Mouse (Mus musculus): Measurements from ENCODE around the gene Dusp15. TPM values are rescaled to one million over a fixed set of nuclear protein-coding genes. Genes with fewer than 3 reads are reported as not detected.

Gene Dusp15
- total RNA-seq, 1 experiment from 2014 or later: not detected

- no peak for ATAC-seq (replicated peaks; ENCODE audit: insufficient number of reproducible peaks, low FRiP score, low TSS enrichment, poor library complexity, severe bottlenecking)
These were observed 40.5 kb downstream of the Dusp15 start, which contains the start of gene Mylk2 for GRCm38 (mm10) chr2:152911031-152911430. Gene Mylk2 (plus strand): TSS chr2:152911352.

GRCm38 (mm10) chr2:152909848-152910247, 41.6 kb downstream of the Dusp15 start:
- no peak for ATAC-seq (replicated peaks; ENCODE audit: insufficient number of reproducible peaks, low FRiP score, low TSS enrichment, poor library complexity, severe bottlenecking)

DNA sequence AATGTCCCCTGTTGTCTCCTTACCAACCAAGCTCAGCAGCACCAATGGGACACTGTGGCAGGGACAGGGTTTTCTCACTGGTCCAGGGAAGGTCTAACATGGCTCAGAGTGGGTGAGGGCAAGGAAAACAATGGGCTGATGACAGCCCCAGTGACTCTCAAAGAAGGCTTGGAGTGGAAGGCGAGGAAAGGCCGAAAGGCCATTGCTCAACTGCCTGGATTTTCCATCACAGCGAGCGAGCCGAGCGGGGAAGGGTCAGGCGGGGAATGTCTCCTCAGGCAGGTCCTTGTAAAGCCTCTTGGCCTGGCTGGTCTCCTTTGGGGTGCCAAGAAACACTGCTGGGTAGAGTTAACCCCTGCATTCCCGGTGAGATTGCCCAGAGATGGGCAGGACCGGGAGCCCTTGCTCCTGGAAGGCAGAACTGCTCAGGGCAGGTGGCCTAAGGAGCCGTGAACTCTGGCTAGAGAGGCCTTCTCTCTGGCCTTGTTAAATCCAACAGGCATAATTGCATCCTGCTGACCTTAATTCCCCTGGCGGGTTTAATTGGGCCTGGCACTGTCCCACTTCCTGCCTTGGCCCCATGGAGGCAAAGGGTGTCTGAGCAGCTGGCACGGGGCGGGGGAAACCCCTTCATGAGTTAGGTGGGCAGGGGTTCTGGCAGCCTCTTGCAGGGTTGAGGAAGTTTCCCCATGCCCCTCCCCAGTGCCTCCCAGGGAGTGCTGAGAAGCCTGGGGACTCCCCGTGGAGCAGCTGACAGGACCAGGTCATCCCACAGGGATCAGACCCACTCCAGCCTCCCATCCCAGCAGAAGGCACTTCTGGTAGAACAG, 44.2 kb downstream of the Dusp15 start:
- ATAC-seq (replicated peaks; ENCODE audit: insufficient number of reproducible peaks, low FRiP score, low TSS enrichment, poor library complexity, severe bottlenecking): no peak

DNA sequence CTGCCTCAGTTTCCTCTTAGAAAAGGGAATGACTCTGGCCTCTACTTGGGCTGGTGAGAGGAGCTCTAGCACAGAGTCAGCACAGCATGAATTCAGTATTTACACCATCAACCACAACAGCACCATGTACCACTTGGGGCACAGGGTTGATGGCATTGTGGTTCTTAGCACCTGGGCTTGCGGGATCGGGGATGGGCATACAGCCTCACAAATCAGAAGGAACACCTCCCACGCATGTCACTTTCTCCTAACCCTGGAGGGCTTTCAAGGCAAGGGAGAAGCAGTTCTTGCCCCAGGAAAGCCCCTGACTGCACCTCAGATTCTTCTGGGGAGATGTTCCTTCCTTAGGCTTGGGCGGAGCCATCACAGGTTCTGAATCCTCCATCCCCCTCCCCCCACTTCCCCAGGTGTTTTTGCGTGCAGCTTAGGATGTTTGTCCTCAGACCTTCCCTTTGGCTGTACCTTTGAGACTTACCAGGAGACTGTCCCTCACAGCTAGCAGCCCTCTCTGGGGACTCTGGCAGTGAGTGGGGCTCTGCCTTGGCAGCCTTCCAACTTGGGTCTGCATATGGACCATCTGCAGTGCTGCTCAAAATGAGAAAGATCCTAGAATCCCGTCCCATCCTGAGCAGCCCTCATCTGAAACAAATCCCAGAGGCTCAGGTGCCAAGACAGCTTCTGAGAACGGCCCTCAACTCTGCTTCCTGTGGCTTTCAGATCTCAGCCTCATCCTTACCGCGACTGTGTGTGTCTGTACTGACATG, 45.0 kb downstream of the Dusp15 start:
- ATAC-seq (replicated peaks; ENCODE audit: insufficient number of reproducible peaks, low FRiP score, low TSS enrichment, poor library complexity, severe bottlenecking): no peak

DNA sequence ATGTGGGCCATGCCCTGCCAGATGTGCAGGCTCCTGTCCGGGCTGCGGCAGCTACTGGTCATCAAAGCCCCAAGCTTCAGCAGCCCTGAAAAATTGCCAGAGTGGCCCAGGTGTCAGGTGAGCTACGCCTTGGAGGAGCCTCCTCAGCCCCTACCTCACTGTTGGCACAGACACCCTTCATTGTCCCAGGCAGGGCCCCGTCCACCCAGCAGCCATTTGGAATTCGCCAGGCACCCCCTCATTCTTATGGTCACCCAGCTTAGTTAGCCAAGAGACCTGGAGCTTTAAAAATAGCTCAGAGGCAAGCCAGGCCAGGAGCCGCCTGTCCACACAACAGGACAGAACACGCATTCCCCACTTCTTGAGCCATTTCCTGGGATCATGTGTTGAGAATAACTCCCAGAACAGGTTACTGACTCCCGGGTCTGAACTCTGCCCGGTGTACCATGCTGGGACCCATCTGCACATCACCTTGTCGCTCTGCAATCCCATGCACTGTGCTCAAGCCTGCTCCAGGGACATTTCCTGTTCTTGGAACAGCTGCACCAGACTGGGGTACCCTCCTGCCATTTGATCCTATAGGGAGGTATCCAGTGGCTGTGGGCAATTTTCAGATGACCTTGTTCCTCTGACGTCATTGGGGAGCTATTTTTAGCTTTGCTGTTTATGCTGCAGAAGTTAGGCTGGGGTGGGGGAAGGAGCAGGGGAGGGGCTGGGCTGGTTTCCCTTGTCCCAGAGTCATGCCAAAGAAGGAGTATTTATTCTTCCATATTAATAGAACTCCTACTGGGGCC, 46.3 kb downstream of the Dusp15 start:
- ATAC-seq (replicated peaks; ENCODE audit: insufficient number of reproducible peaks, low FRiP score, low TSS enrichment, poor library complexity, severe bottlenecking): no peak

DNA sequence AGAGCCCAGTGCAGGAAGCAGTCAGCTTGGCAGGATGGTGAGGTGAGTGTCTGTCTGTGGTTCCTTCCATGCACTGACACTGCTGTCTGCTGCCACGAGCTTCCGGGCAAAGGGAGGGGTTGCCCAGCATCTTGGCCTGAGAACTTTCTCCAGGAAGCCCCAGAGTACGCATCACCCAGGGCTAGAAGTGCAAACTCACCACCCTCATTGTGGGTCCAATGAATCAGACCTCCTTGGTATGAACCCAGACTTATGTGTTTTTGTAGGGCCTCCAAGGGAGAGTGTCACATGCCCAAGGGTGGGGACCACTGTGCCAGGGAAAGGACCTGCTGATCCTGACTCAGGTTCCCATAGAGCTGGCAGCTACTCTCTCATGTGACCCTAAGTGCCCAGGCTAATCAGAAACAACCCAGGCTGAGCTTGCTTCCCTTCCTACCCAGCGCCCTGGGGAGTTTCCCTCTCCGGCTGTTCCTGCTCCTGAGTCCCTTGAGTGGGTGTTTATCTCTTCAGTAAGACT, 47.3 kb downstream of the Dusp15 start:
- peak; percentile 42 for ATAC-seq (replicated peaks; ENCODE audit: insufficient number of reproducible peaks, low FRiP score, low TSS enrichment, poor library complexity, severe bottlenecking)

DNA sequence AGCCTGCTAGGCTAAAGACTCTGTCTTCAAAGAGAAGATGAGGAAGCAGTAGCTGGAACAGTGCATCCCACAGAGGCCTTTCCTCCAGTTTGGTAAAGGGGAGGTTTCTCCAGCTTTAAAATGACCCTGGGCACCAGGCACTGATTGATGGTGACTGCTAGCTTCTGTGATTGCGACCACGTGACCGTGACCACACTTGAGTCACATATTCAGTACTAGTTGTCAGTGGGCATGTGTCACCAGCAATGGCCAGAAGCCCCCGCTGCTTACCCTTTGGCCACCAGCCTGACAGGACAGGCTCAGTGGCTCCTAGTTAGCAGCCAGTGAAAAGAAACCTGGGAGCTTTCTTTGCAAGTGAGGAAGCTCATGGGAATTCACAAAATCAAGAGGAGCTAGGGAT, 47.9 kb downstream of the Dusp15 start:
- ATAC-seq (replicated peaks; ENCODE audit: insufficient number of reproducible peaks, low FRiP score, low TSS enrichment, poor library complexity, severe bottlenecking): no peak

DNA sequence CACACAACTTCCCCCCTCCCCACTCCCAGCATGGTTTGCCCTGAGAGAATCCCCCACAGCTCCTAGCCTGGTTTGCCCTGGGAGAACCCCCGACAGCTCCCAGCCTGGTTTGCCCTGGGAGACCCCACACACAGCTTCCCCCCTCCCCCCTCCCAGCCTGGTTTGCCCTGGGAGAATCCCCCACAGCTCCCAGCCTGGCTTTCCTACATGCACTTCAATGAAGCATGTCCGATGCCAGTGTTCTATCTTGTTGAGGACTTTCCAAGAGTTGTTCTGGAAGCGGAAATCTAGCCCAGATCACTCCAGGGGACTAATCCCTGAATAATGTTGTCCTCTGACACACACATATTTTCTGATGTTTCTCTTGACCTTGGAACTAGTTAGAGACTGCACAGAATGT, 48.8 kb downstream of the Dusp15 start:
- ATAC-seq (replicated peaks; ENCODE audit: insufficient number of reproducible peaks, low FRiP score, low TSS enrichment, poor library complexity, severe bottlenecking): no peak

GRCm38 (mm10) chr2:152901296-152901695, 50.2 kb downstream of the Dusp15 start:
- no peak for ATAC-seq (replicated peaks; ENCODE audit: insufficient number of reproducible peaks, low FRiP score, low TSS enrichment, poor library complexity, severe bottlenecking)

- no peak for ATAC-seq (replicated peaks; ENCODE audit: insufficient number of reproducible peaks, low FRiP score, low TSS enrichment, poor library complexity, severe bottlenecking)
These were observed 52.5 kb downstream of the Dusp15 start for GRCm38 (mm10) chr2:152899011-152899410.

DNA sequence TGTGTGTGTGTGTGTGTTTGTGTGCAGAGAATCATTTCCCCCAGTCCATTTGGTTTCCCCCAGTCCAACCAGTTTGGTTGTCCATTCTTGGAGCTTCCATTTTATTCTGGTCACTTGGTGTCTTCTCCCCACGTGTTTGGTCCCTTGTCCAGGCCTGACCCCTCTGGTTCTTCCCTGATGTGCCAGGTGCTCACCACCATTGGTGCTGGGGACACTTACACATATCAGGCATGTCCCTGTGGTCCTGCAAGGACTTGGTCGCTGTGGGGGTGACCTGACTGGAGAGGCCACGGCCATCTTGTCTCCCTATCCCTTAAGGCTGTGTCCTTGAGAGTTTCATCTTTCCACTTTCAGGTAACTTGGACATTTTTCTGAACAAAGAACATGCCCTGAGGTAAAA, 54.6 kb downstream of the Dusp15 start:
- ATAC-seq (replicated peaks; ENCODE audit: insufficient number of reproducible peaks, low FRiP score, low TSS enrichment, poor library complexity, severe bottlenecking): no peak

GRCm38 (mm10) chr2:152895834-152896233, 55.7 kb downstream of the Dusp15 start:
- ATAC-seq (replicated peaks; ENCODE audit: insufficient number of reproducible peaks, low FRiP score, low TSS enrichment, poor library complexity, severe bottlenecking): no peak

Other genes with a start within 250 kb of the Dusp15 start
- 3.7 to 18.6 TPM (median 15.7 TPM) in 3 replicates for gene Id1, start 215.4 kb downstream of the Dusp15 start, total RNA-seq (2017)
- gene Cox4i2, start 197.5 kb downstream of the Dusp15 start, total RNA-seq (2017): not detected in 3 replicates
- 11.8 to 39.0 TPM (median 21.7 TPM) in 3 replicates for gene Bcl2l1, start 120.0 kb downstream of the Dusp15 start, total RNA-seq (2017)
- gene Tpx2, start 103.7 kb downstream of the Dusp15 start, total RNA-seq (2017): 1.1 to 2.7 TPM (median 1.6 TPM) in 3 replicates
- not detected in 3 replicates for gene Mylk2, start 40.3 kb downstream of the Dusp15 start, total RNA-seq (2017)
- not detected in 3 replicates for gene Foxs1, start 18.5 kb downstream of the Dusp15 start, total RNA-seq (2017)
- gene Ttll9, start 10.8 kb upstream of the Dusp15 start, total RNA-seq (2017): not detected in 3 replicates
- gene Pdrg1, start 63.7 kb upstream of the Dusp15 start, total RNA-seq (2017): 38.7 to 88.5 TPM (median 51.6 TPM) in 3 replicates
- not detected in 3 replicates for gene Xkr7, start 80.2 kb upstream of the Dusp15 start, total RNA-seq (2017)
- not detected in 3 replicates for gene Ccm2l, start 114.3 kb upstream of the Dusp15 start, total RNA-seq (2017)
- gene Hck, start 156.8 kb upstream of the Dusp15 start, total RNA-seq (2017): 404 to 550 TPM (median 548 TPM) in 3 replicates
- gene Tm9sf4, start 209.6 kb upstream of the Dusp15 start, total RNA-seq (2017): 97.2 to 110 TPM (median 108 TPM) in 3 replicates

All from monocyte, adult 5-6 weeks (primary cell).